Mouse (Mus musculus) forebrain, embryonic 16.5 days (tissue): ENCODE measurements around the gene Fmnl2. TPM values are rescaled to one million over a fixed set of nuclear protein-coding genes. Genes with fewer than 3 reads are reported as not detected.

Source experiments
- ATAC-seq: fragments of 200-750 bp; cut with Nextera tagmentation; 2 replicates; pipeline ENCODE4 v1.8.0; 2017; ENCODE audit warnings: mild to moderate bottlenecking, moderate library complexity
- H3K27ac ChIP-seq: fragments of 300-500 bp; sonication (generic); 2 replicates; pipeline ENCODE4 v1.5.1; 2014; ENCODE audit warnings: low read length, control low read depth
- H3K27me3 ChIP-seq: fragments of 300-500 bp; sonication (generic); replicated peaks from 2 replicates; pipeline ENCODE4 v1.6.1; 2014; ENCODE audit warnings: low read length; ENCODE audit not compliant: control insufficient read depth, insufficient read depth
- H3K36me3 ChIP-seq: fragments of 300-500 bp; sonication (generic); 2 replicates; pipeline ENCODE4 v1.6.1; 2014; ENCODE audit not compliant: control insufficient read depth, insufficient read depth
- H3K4me1 ChIP-seq: fragments of 300-500 bp; sonication (generic); replicated peaks from 2 replicates; pipeline ENCODE4 v1.6.1; 2014; ENCODE audit warnings: low read length; ENCODE audit not compliant: control insufficient read depth, insufficient read depth
- H3K4me2 ChIP-seq: fragments of 300-500 bp; sonication (generic); 2 replicates; pipeline ENCODE4 v1.6.1; 2014; ENCODE audit warnings: mild to moderate bottlenecking, low read length, control low read depth
- H3K4me3 ChIP-seq: fragments of 300-500 bp; sonication (generic); replicated peaks from 2 replicates; pipeline ENCODE4 v1.5.1; 2014; ENCODE audit warnings: mild to moderate bottlenecking, low read length, control low read depth
- H3K9ac ChIP-seq: fragments of 300-500 bp; sonication (generic); replicated peaks from 2 replicates; pipeline ENCODE4 v1.6.1; 2014; ENCODE audit warnings: low read depth, low read length, control low read depth
- H3K9me3 ChIP-seq: fragments of 300-500 bp; sonication (generic); 2 replicates; pipeline ENCODE4 v1.6.1; 2016; ENCODE audit warnings: low read length; ENCODE audit not compliant: control insufficient read depth
- WGBS: fragments of 180-500 bp; shearing (Covaris S2); extraction: QIAGEN DNeasy Blood & Tissue Kit; methylation state at CpG from one replicate; pipeline ENCODE4 v1.1.7; 2014; 5-methylcytosine and 5-hydroxymethylcytosine counted together
- polyA plus RNA-seq: library from polyadenylated mRNA; unstranded; fragments of >200 nt; fragmentation: Nextera tagmentation; extraction: Ambion mirVana; gene quantifications from 2 replicates; pipeline ENCODE4 v1.2.1, GENCODE M21; 2015

The Fmnl2 gene
- polyA plus RNA-seq, 1 experiment from 2014 or later = 15.5 TPM

GRCm38 (mm10) chr2:53014451-53014850 is 156.8 kb downstream of the Fmnl2 start:
- no peak overlapping the region for H3K4me3 ChIP-seq
- no peaks in the 10 kb centered on the region for H3K27me3 ChIP-seq
- peaks cover 7% of the 10 kb centered on the region; the same call in 1 of the 2 replicates for H3K4me1 ChIP-seq
- no peak overlapping the region for H3K27ac ChIP-seq
- WGBS = 79% methylated on average over 5 of the region's 5 CpGs
- ATAC-seq = no peak
- H3K9ac ChIP-seq = no peak overlapping the region
- no peak overlapping the region for H3K4me2 ChIP-seq
- H3K36me3 ChIP-seq = no peaks in the 10 kb centered on the region
- no peaks in the 10 kb centered on the region for H3K9me3 ChIP-seq

GRCm38 (mm10) chr2:53022982-53023381 is 165.3 kb downstream of the Fmnl2 start:
- Histone ChIP-seq H3K27ac (no peak overlapping the region), H3K36me3 (no peaks in the 10 kb centered on the region), H3K9ac (no peak overlapping the region), H3K27me3 (no peaks in the 10 kb centered on the region), H3K4me2 (no peak overlapping the region), H3K9me3 (no peaks in the 10 kb centered on the region), H3K4me1 (peaks cover 4% of the 10 kb centered on the region; the same call in 1 of the 2 replicates), H3K4me3 (no peak overlapping the region)
- no peak for ATAC-seq
- 95% methylated on average over 3 of the region's 3 CpGs for WGBS

GRCm38 (mm10) chr2:53026056-53026769 is 168.6 kb downstream of the Fmnl2 start:
- Histone ChIP-seq H3K4me3 (no peak overlapping the region), H3K9ac (no peak overlapping the region), H3K27ac (no peak overlapping the region), H3K36me3 (no peaks in the 10 kb centered on the region), H3K4me2 (no peak overlapping the region), H3K27me3 (no peaks in the 10 kb centered on the region), H3K9me3 (no peaks in the 10 kb centered on the region), H3K4me1 (peaks cover 8% of the 10 kb centered on the region)
- WGBS = 80% methylated on average over 5 of the region's 5 CpGs
- ATAC-seq = no peak

- Histone ChIP-seq H3K9me3 (no peaks in the 10 kb centered on the region), H3K4me2 (no peak overlapping the region), H3K4me3 (no peak overlapping the region), H3K9ac (no peak overlapping the region), H3K4me1 (peaks cover 8% of the 10 kb centered on the region), H3K36me3 (no peaks in the 10 kb centered on the region), H3K27ac (no peak overlapping the region), H3K27me3 (no peaks in the 10 kb centered on the region)
- ATAC-seq = peak; percentile 29; the same call in 1 of the 2 replicates
- WGBS = 100% methylated on average over 1 of the region's 1 CpGs
These were observed 171.2 kb downstream of the Fmnl2 start for GRCm38 (mm10) chr2:53028868-53029267.

GRCm38 (mm10) chr2:53029716-53030431 is 172.2 kb downstream of the Fmnl2 start:
- H3K27ac ChIP-seq = peak overlapping the region; percentile 59
- H3K27me3 ChIP-seq = no peaks in the 10 kb centered on the region
- H3K4me3 ChIP-seq = no peak overlapping the region
- no peak overlapping the region for H3K9ac ChIP-seq
- ATAC-seq = peak; percentile 67
- WGBS = 25% methylated on average over 7 of the region's 7 CpGs
- no peaks in the 10 kb centered on the region for H3K9me3 ChIP-seq
- peaks cover 8% of the 10 kb centered on the region for H3K4me1 ChIP-seq
- no peak overlapping the region for H3K4me2 ChIP-seq
- no peaks in the 10 kb centered on the region for H3K36me3 ChIP-seq

GRCm38 (mm10) chr2:53030432-53030826 is 172.8 kb downstream of the Fmnl2 start:
- no peak overlapping the region for H3K9ac ChIP-seq
- H3K4me1 ChIP-seq = peaks cover 8% of the 10 kb centered on the region
- WGBS = 66% methylated on average over 5 of the region's 5 CpGs
- peak; percentile 18; the same call in 1 of the 2 replicates for ATAC-seq
- no peak overlapping the region for H3K4me3 ChIP-seq
- no peak overlapping the region for H3K4me2 ChIP-seq
- H3K27ac ChIP-seq = peak overlapping the region; percentile 1; the same call in 1 of the 2 replicates
- H3K27me3 ChIP-seq = no peaks in the 10 kb centered on the region
- H3K36me3 ChIP-seq = no peaks in the 10 kb centered on the region
- no peaks in the 10 kb centered on the region for H3K9me3 ChIP-seq

GRCm38 (mm10) chr2:53038253-53038652 is 180.6 kb downstream of the Fmnl2 start:
- WGBS = 44% methylated on average over 2 of the region's 2 CpGs
- Histone ChIP-seq H3K9me3 (no peaks in the 10 kb centered on the region), H3K4me2 (no peak overlapping the region), H3K27me3 (no peaks in the 10 kb centered on the region), H3K4me1 (peaks cover 17% of the 10 kb centered on the region), H3K27ac (no peak overlapping the region), H3K9ac (peak overlapping the region; percentile 22), H3K4me3 (no peak overlapping the region), H3K36me3 (peaks cover 8% of the 10 kb centered on the region; the same call in 1 of the 2 replicates)
- ATAC-seq = no peak

GRCm38 (mm10) chr2:53038737-53039136 is 181.1 kb downstream of the Fmnl2 start:
- Histone ChIP-seq H3K36me3 (peaks cover 8% of the 10 kb centered on the region; the same call in 1 of the 2 replicates), H3K4me2 (no peak overlapping the region), H3K9me3 (no peaks in the 10 kb centered on the region), H3K27ac (peak overlapping the region; percentile 10; the same call in 1 of the 2 replicates), H3K9ac (peak overlapping the region; percentile 7), H3K27me3 (no peaks in the 10 kb centered on the region), H3K4me3 (no peak overlapping the region), H3K4me1 (peaks cover 17% of the 10 kb centered on the region)
- 7% methylated on average over 9 of the region's 9 CpGs for WGBS
- ATAC-seq = peak; percentile 32; the same call in 1 of the 2 replicates

- WGBS = 73% methylated on average over 6 of the region's 6 CpGs
- H3K27me3 ChIP-seq = no peaks in the 10 kb centered on the region
- H3K9me3 ChIP-seq = no peaks in the 10 kb centered on the region
- no peak overlapping the region for H3K4me2 ChIP-seq
- no peak for ATAC-seq
- peaks cover 11% of the 10 kb centered on the region; the same call in 1 of the 2 replicates for H3K36me3 ChIP-seq
- no peak overlapping the region for H3K9ac ChIP-seq
- H3K27ac ChIP-seq = no peak overlapping the region
- peaks cover 16% of the 10 kb centered on the region for H3K4me1 ChIP-seq
- no peak overlapping the region for H3K4me3 ChIP-seq
These were observed 189.4 kb downstream of the Fmnl2 start for GRCm38 (mm10) chr2:53047031-53047430.
